Mouse (Mus musculus) lung, postnatal 10 days (tissue): ENCODE data around the gene Mob1a.
"Not testable (repeated sequence)": the region's sequence is repeated elsewhere in the genome, so short reads cannot be mapped to it uniquely, and the experiment has no call there.

Experiments
- DNase-seq: peaks from one replicate; pipeline ENCODE4 v3.0.0; 2021

The Mob1a gene

GRCm38 (mm10) chr6:83345285-83345684 is 19.5 kb downstream of the Mob1a start:
- not testable (repeated sequence) for DNase-seq

- no peak for DNase-seq
These were observed 22.1 kb downstream of the Mob1a start for GRCm38 (mm10) chr6:83347916-83348315.

GRCm38 (mm10) chr6:83348873-83349272 is 23.1 kb downstream of the Mob1a start, which contains the start of gene Bola3:
Gene Bola3 (plus strand): TSS chr6:83349147.
- no peak for DNase-seq

GRCm38 (mm10) chr6:83349274-83349958 is 23.6 kb downstream of the Mob1a start:
- DNase-seq = peak; percentile 94

- DNase-seq = no peak
These were observed 24.4 kb downstream of the Mob1a start for GRCm38 (mm10) chr6:83350172-83350571.

GRCm38 (mm10) chr6:83350851-83351405 is 25.1 kb downstream of the Mob1a start:
- DNase-seq = no peak

GRCm38 (mm10) chr6:83351490-83352160 is 25.8 kb downstream of the Mob1a start:
- no peak for DNase-seq

GRCm38 (mm10) chr6:83352666-83353410 is 27.0 kb downstream of the Mob1a start:
- no peak for DNase-seq

- no peak for DNase-seq
These were observed 29.3 kb downstream of the Mob1a start for GRCm38 (mm10) chr6:83354856-83355781.

GRCm38 (mm10) chr6:83356569-83357138 is 30.8 kb downstream of the Mob1a start:
- DNase-seq = peak; percentile 90

GRCm38 (mm10) chr6:83357436-83357835 is 31.6 kb downstream of the Mob1a start:
- no peak for DNase-seq

GRCm38 (mm10) chr6:83361523-83362248 is 35.9 kb downstream of the Mob1a start:
- DNase-seq = no peak

- no peak for DNase-seq
These were observed 37.3 kb downstream of the Mob1a start for GRCm38 (mm10) chr6:83363075-83363474.

GRCm38 (mm10) chr6:83370316-83370965 is 44.6 kb downstream of the Mob1a start:
- DNase-seq = no peak

- no peak for DNase-seq
These were observed 45.5 kb downstream of the Mob1a start for GRCm38 (mm10) chr6:83371350-83371749.

- no peak for DNase-seq
These were observed 48.0 kb downstream of the Mob1a start for GRCm38 (mm10) chr6:83373704-83374300.

GRCm38 (mm10) chr6:83381510-83382491 is 56.0 kb downstream of the Mob1a start:
- no peak for DNase-seq

GRCm38 (mm10) chr6:83385569-83386090 is 59.8 kb downstream of the Mob1a start:
- no peak for DNase-seq
